Mouse (Mus musculus): ENCODE results near the gene Agtrap.

DNA sequence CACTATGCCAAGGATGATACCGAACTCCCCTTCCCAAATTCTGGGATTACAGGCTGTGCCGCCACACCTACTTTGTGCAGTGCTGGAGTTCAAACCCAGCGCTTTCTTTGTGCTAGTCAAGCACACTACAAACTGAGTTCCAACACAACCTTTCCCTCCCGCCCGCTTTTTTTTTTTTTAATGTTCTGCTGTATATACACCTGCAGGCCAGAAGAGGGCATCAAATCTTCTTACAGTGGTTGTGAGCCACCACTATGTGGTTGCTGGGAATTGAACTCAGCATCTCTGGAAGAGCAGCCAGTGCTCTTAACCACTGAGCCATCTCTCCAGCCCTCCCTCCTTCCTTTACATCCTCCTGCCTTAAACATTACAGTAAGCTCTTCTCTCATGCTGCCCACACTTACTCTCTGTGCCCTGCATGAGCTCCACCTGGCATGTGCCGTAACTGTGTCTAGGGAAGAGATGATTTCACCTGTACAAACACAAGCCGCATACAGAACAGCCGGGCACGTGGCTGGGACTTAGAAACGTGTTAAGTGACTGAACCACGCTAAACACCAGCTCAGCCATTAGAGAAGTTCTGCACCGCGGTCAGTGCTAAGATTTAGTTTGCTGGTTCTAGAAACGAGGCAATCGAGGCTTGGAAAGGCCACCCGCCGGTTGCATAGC lies 13.2 kb downstream of the Agtrap start:
- TF ChIP-seq CTCF (IDR thresholded peaks at IDR 0.05; ENCODE audit: borderline replicate concordance, control insufficient read depth, extremely low read depth, insufficient read depth, low read length, poor library complexity), result no peak; the same call in 1 of the 2 replicates
- TF ChIP-seq POLR2A (IDR thresholded peaks at IDR 0.05; ENCODE audit: control insufficient read depth, extremely low read depth, insufficient read depth, low read length, poor library complexity), result no peak

Measured in thymus, adult 2 months (tissue).